Mouse (Mus musculus) hematopoietic stem cell, adult 5-6 weeks (primary cell): ENCODE data around the gene Ranbp9. TPM values are rescaled to one million over a fixed set of nuclear protein-coding genes. Genes with fewer than 3 reads are reported as not detected.

Source experiments
- ATAC-seq, 2 experiments: fragments of 125-278 bp in 1 of 2; replicated peaks in 1 of 2; 2 replicates each; pipeline ENCODE4 v1.8.0; 2016 to 2017; ENCODE audit warnings: inconsistent platforms in 2 of 2, mild to moderate bottlenecking in 2 of 2, moderate number of reproducible peaks in 2 of 2, low read depth in 1 of 2, moderate TSS enrichment in 1 of 2; ENCODE audit not compliant: low FRiP score in 2 of 2, poor library complexity in 2 of 2, severe bottlenecking in 2 of 2, insufficient read depth in 1 of 2, low TSS enrichment in 1 of 2
- total RNA-seq: library from RNA; stranded (forward); fragments of 172-1452, 232-1000 nt; gene quantifications from 2 replicates; pipeline ENCODE4 v1.2.3, GENCODE M21; 2017

The Ranbp9 gene
- total RNA-seq, 1 experiment from 2014 or later = 108 TPM

DNA sequence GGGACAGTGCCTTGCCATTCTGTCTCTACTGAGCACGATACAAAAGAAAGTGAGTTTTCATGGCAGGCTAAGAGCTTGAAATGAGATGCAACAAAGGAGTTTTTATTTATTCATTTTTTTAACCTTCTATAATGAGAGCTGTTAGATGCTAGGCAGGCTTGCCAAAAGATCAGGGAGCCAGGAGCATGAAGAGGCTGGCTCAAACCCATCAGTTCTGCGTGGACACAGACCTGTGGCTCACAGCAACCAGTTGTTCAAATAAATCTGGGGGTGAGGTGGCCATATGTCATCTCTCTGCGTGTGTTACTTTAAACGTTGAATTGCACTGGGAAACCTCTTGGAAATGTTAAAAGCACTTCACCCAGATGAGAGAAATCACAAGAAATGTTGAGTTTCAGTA is 127.7 kb downstream of the Ranbp9 start:
- ATAC-seq = no peak

Other genes with a start within 250 kb of the Ranbp9 start
- 8.6 and 10.1 TPM in 2 replicates for gene Gfod1, start 177.1 kb downstream of the Ranbp9 start, total RNA-seq
- gene Sirt5, start 115.8 kb downstream of the Ranbp9 start, total RNA-seq = 18.2 and 24.1 TPM in 2 replicates
- gene Nol7, start 82.9 kb downstream of the Ranbp9 start, total RNA-seq = 168 and 276 TPM in 2 replicates
- 32.2 and 34.8 TPM in 2 replicates for gene Mcur1, start 78.9 kb upstream of the Ranbp9 start, total RNA-seq
- 2.3 TPM in 1 of 2 replicates, not detected in the other for gene Rnf182, start 134.4 kb upstream of the Ranbp9 start, total RNA-seq